In genomic region chr10:81415146-81415545, GRCm38 (mm10) we compare ENCODE assay signal across 11 mouse cellular contexts. TPM values are rescaled to one million over a fixed set of nuclear protein-coding genes. Genes with fewer than 3 reads are reported as not detected.
A peak's percentile ranks its signal among the peaks of the same experiment; 100 is the strongest.
DNase-seq lines count a peak whose midpoint lies in the region; ATAC-seq lines count a peak whose summit lies in the region.
"Had no signal": no experiment of that assay in that cellular context is flagged by ENCODE, and none has a peak within 500 bp of the region (broad histone marks: within the 10 kb centered on the region; RNA-seq: fewer than 3 reads in every experiment).

No protein-coding gene starts in this region.

- DNase-seq in midbrain, embryonic 10.5 days (ENCODE audit: low spot score), result no peak
- DNase-seq in midbrain, embryonic 14.5 days, result no peak
- no peak for DNase-seq in cerebellum, adult 8-10 months
- DNase-seq: cerebellum, adult 18-20 months; liver, embryonic 13.5 days; thymus, postnatal 14 days had no signal

- no peak overlapping the region for H3K27ac ChIP-seq in heart, embryonic 16.5 days (ENCODE audit: low read length)
- no peak overlapping the region for H3K27ac ChIP-seq in heart, embryonic 11.5 days (ENCODE audit: low read depth, low read length)
- H3K27ac ChIP-seq in midbrain, embryonic 10.5 days (replicated peaks), result peak overlapping the region; percentile 86
- H3K27ac ChIP-seq in midbrain, embryonic 14.5 days (replicated peaks; ENCODE audit: low read depth, low read length), result no peak overlapping the region
- peak overlapping the region; percentile 94; the same call in 1 of the 2 replicates for H3K27ac ChIP-seq in embryonic facial prominence, embryonic 13.5 days
- 0 out of 2 replicates have a peak overlapping the region, but pooled peaks have one; percentile 7 for H3K27ac ChIP-seq in stomach, embryonic 14.5 days (ENCODE audit: low read length)

- no peak overlapping the region for H3K4me2 ChIP-seq in heart, embryonic 16.5 days (ENCODE audit: low read depth, low read length)
- no peak overlapping the region for H3K4me2 ChIP-seq in heart, embryonic 11.5 days
- H3K4me2 ChIP-seq in midbrain, embryonic 14.5 days (ENCODE audit: low read length), result no peak overlapping the region
- no peak overlapping the region for H3K4me2 ChIP-seq in embryonic facial prominence, embryonic 13.5 days
- H3K4me2 ChIP-seq in stomach, embryonic 14.5 days (replicated peaks; ENCODE audit: low read depth, low read length), result no peak overlapping the region

- H3K27me3 ChIP-seq in heart, embryonic 16.5 days (ENCODE audit: control insufficient read depth, insufficient read depth, low read length), result no peaks in the 10 kb centered on the region
- H3K27me3 ChIP-seq in heart, embryonic 11.5 days (ENCODE audit: control insufficient read depth, insufficient read depth, low read length), result peaks cover 3% of the 10 kb centered on the region; the same call in 1 of the 2 replicates
- peaks cover 33% of the 10 kb centered on the region for H3K27me3 ChIP-seq in midbrain, embryonic 10.5 days (ENCODE audit: low read depth, poor library complexity, severe bottlenecking)
- no peaks in the 10 kb centered on the region for H3K27me3 ChIP-seq in midbrain, embryonic 14.5 days (ENCODE audit: control insufficient read depth, insufficient read depth, low read length)
- H3K27me3 ChIP-seq in embryonic facial prominence, embryonic 13.5 days, result no peaks in the 10 kb centered on the region
- H3K27me3 ChIP-seq in stomach, embryonic 14.5 days (ENCODE audit: control insufficient read depth, insufficient read depth, low read length), result no peaks in the 10 kb centered on the region

- no peaks in the 10 kb centered on the region for H3K9me3 ChIP-seq in heart, embryonic 16.5 days (replicated peaks; ENCODE audit: control insufficient read depth, low read length)
- no peaks in the 10 kb centered on the region for H3K9me3 ChIP-seq in heart, embryonic 11.5 days (replicated peaks; ENCODE audit: control insufficient read depth, low read length)
- H3K9me3 ChIP-seq in midbrain, embryonic 10.5 days (replicated peaks), result no peaks in the 10 kb centered on the region
- no peaks in the 10 kb centered on the region for H3K9me3 ChIP-seq in midbrain, embryonic 14.5 days (ENCODE audit: control insufficient read depth, low read length)
- H3K9me3 ChIP-seq in embryonic facial prominence, embryonic 13.5 days, result no peaks in the 10 kb centered on the region
- no peaks in the 10 kb centered on the region for H3K9me3 ChIP-seq in stomach, embryonic 14.5 days (ENCODE audit: control insufficient read depth, low read depth, low read length)
- H3K9me3 ChIP-seq: liver, embryonic 13.5 days had no signal

- H3K9ac ChIP-seq in heart, embryonic 16.5 days (ENCODE audit: low read length), result peak overlapping the region; percentile 17; the same call in 1 of the 2 replicates
- no peak overlapping the region; the same call in 1 of the 2 replicates for H3K9ac ChIP-seq in heart, embryonic 11.5 days (ENCODE audit: low read depth, low read length)
- no peak overlapping the region for H3K9ac ChIP-seq in midbrain, embryonic 14.5 days (replicated peaks; ENCODE audit: low read length)
- H3K9ac ChIP-seq in embryonic facial prominence, embryonic 13.5 days, result 0 out of 2 replicates have a peak overlapping the region, but pooled peaks have one; percentile 21
- H3K9ac ChIP-seq in stomach, embryonic 14.5 days (replicated peaks; ENCODE audit: low read depth, low read length), result no peak overlapping the region

- H3K4me3 ChIP-seq in heart, embryonic 16.5 days (ENCODE audit: low read length), result no peak overlapping the region
- H3K4me3 ChIP-seq in heart, embryonic 11.5 days (ENCODE audit: low read depth, low read length), result no peak overlapping the region
- H3K4me3 ChIP-seq in midbrain, embryonic 10.5 days, result no peak overlapping the region
- H3K4me3 ChIP-seq in midbrain, embryonic 14.5 days (replicated peaks; ENCODE audit: low read depth, low read length), result no peak overlapping the region
- H3K4me3 ChIP-seq in embryonic facial prominence, embryonic 13.5 days, result no peak overlapping the region
- no peak overlapping the region for H3K4me3 ChIP-seq in stomach, embryonic 14.5 days (ENCODE audit: low read depth, low read length)
- H3K4me3 ChIP-seq: liver, embryonic 13.5 days had no signal

- H3K36me3 ChIP-seq in heart, embryonic 16.5 days (ENCODE audit: control insufficient read depth, insufficient read depth), result peaks cover 4% of the 10 kb centered on the region
- H3K36me3 ChIP-seq in heart, embryonic 11.5 days (ENCODE audit: control insufficient read depth, insufficient read depth, low read length), result no peaks in the 10 kb centered on the region
- no peaks in the 10 kb centered on the region for H3K36me3 ChIP-seq in midbrain, embryonic 10.5 days
- 0 out of 2 replicates have a peak, but pooled peaks cover 2% of the 10 kb centered on the region for H3K36me3 ChIP-seq in midbrain, embryonic 14.5 days (ENCODE audit: control insufficient read depth, insufficient read depth, low read length)
- H3K36me3 ChIP-seq in embryonic facial prominence, embryonic 13.5 days, result peaks cover 48% of the 10 kb centered on the region
- peaks cover 4% of the 10 kb centered on the region; the same call in 1 of the 2 replicates for H3K36me3 ChIP-seq in stomach, embryonic 14.5 days (ENCODE audit: control insufficient read depth, insufficient read depth, low read length)
- H3K36me3 ChIP-seq: liver, embryonic 13.5 days had no signal

- ATAC-seq in heart, embryonic 16.5 days (replicated peaks; ENCODE audit: extremely low read depth, insufficient read depth, low FRiP score), result no peak
- ATAC-seq in heart, embryonic 11.5 days (replicated peaks; ENCODE audit: insufficient number of reproducible peaks, low FRiP score, low TSS enrichment), result no peak
- no peak for ATAC-seq in midbrain, embryonic 14.5 days (ENCODE audit: low FRiP score, low TSS enrichment)
- no peak for ATAC-seq in embryonic facial prominence, embryonic 13.5 days (ENCODE audit: insufficient number of reproducible peaks, insufficient read depth, low FRiP score, low TSS enrichment, low read depth)
- ATAC-seq in stomach, embryonic 14.5 days (ENCODE audit: insufficient number of reproducible peaks, insufficient read depth, low FRiP score, low read depth), result no peak
- ATAC-seq: midbrain, embryonic 16.5 days had no signal

- H3K4me1 ChIP-seq in heart, embryonic 16.5 days (ENCODE audit: control insufficient read depth, insufficient read depth, low read length), result peaks cover 88% of the 10 kb centered on the region
- H3K4me1 ChIP-seq in heart, embryonic 11.5 days (ENCODE audit: control insufficient read depth, insufficient read depth, low read length), result peaks cover 89% of the 10 kb centered on the region
- peaks cover 89% of the 10 kb centered on the region for H3K4me1 ChIP-seq in midbrain, embryonic 10.5 days
- peaks cover 28% of the 10 kb centered on the region for H3K4me1 ChIP-seq in midbrain, embryonic 14.5 days (ENCODE audit: control insufficient read depth, insufficient read depth, low read length)
- H3K4me1 ChIP-seq in embryonic facial prominence, embryonic 13.5 days, result peaks cover 90% of the 10 kb centered on the region
- peaks cover 75% of the 10 kb centered on the region for H3K4me1 ChIP-seq in stomach, embryonic 14.5 days (ENCODE audit: control insufficient read depth, insufficient read depth, low read length)

- WGBS in heart, embryonic 16.5 days, result 83% methylated on average over 5 of the region's 5 CpGs
- 74% methylated on average over 5 of the region's 5 CpGs for WGBS in heart, embryonic 11.5 days (ENCODE audit: insufficient replicate concordance)
- 84% methylated on average over 5 of the region's 5 CpGs for WGBS in midbrain, embryonic 10.5 days
- 85% methylated on average over 5 of the region's 5 CpGs for WGBS in midbrain, embryonic 14.5 days
- WGBS in embryonic facial prominence, embryonic 13.5 days, result 84% methylated on average over 5 of the region's 5 CpGs
- 86% methylated on average over 5 of the region's 5 CpGs for WGBS in stomach, embryonic 14.5 days

RNA-seq across cellular contexts. Expression of gene Smim24, which starts 22.3 kb away (rescaled TPM):
- polyA plus RNA-seq in heart, embryonic 16.5 days (2015; fragmentation: Nextera tagmentation; extraction: Ambion mirVana), result 5.0 and 9.2 TPM in 2 replicates
- polyA plus RNA-seq in heart, embryonic 11.5 days (2014; fragmentation: Nextera tagmentation; extraction: Ambion mirVana), result 4.2 and 5.8 TPM in 2 replicates
- 1.7 and 2.3 TPM in 2 replicates for polyA plus RNA-seq in midbrain, embryonic 10.5 days (2016; fragmentation: Nextera tagmentation; extraction: Ambion mirVana)
- 1.0 and 1.2 TPM in 2 replicates for polyA plus RNA-seq in midbrain, embryonic 14.5 days (2014; fragmentation: Nextera tagmentation; extraction: Ambion mirVana)
- polyA plus RNA-seq in embryonic facial prominence, embryonic 13.5 days (2015; fragmentation: Nextera tagmentation; extraction: Ambion mirVana), result 3.1 and 7.1 TPM in 2 replicates
- polyA plus RNA-seq in stomach, embryonic 14.5 days (2014; fragmentation: Nextera tagmentation; extraction: Ambion mirVana), result 17.7 and 21.5 TPM in 2 replicates

RNA-seq across cellular contexts. Expression of gene Gm48552, which starts 26.3 kb away (rescaled TPM):
- 0.55 and 0.83 TPM in 2 replicates for polyA plus RNA-seq in heart, embryonic 16.5 days (2015; fragmentation: Nextera tagmentation; extraction: Ambion mirVana)
- polyA plus RNA-seq in heart, embryonic 11.5 days (2014; fragmentation: Nextera tagmentation; extraction: Ambion mirVana), result 0.55 and 1.2 TPM in 2 replicates
- 1.7 and 2.9 TPM in 2 replicates for polyA plus RNA-seq in midbrain, embryonic 10.5 days (2016; fragmentation: Nextera tagmentation; extraction: Ambion mirVana)
- polyA plus RNA-seq in midbrain, embryonic 14.5 days (2014; fragmentation: Nextera tagmentation; extraction: Ambion mirVana), result 1.3 and 2.9 TPM in 2 replicates
- 1.2 and 1.5 TPM in 2 replicates for polyA plus RNA-seq in embryonic facial prominence, embryonic 13.5 days (2015; fragmentation: Nextera tagmentation; extraction: Ambion mirVana)
- polyA plus RNA-seq in stomach, embryonic 14.5 days (2014; fragmentation: Nextera tagmentation; extraction: Ambion mirVana), result 1.0 and 1.1 TPM in 2 replicates

RNA-seq across cellular contexts. Expression of gene Gm48551, which starts 30.9 kb away (rescaled TPM):
- polyA plus RNA-seq in heart, embryonic 16.5 days (2015; fragmentation: Nextera tagmentation; extraction: Ambion mirVana), result 2.1 and 2.6 TPM in 2 replicates
- 1.4 and 2.9 TPM in 2 replicates for polyA plus RNA-seq in heart, embryonic 11.5 days (2014; fragmentation: Nextera tagmentation; extraction: Ambion mirVana)
- 2.9 and 3.4 TPM in 2 replicates for polyA plus RNA-seq in midbrain, embryonic 10.5 days (2016; fragmentation: Nextera tagmentation; extraction: Ambion mirVana)
- 4.5 and 8.2 TPM in 2 replicates for polyA plus RNA-seq in midbrain, embryonic 14.5 days (2014; fragmentation: Nextera tagmentation; extraction: Ambion mirVana)
- polyA plus RNA-seq in embryonic facial prominence, embryonic 13.5 days (2015; fragmentation: Nextera tagmentation; extraction: Ambion mirVana), result 4.1 and 5.0 TPM in 2 replicates
- polyA plus RNA-seq in stomach, embryonic 14.5 days (2014; fragmentation: Nextera tagmentation; extraction: Ambion mirVana), result 3.1 and 4.1 TPM in 2 replicates

RNA-seq across cellular contexts. Expression of gene Dohh, which starts 30.9 kb away (rescaled TPM):
- 83.4 and 86.2 TPM in 2 replicates for polyA plus RNA-seq in heart, embryonic 16.5 days (2015; fragmentation: Nextera tagmentation; extraction: Ambion mirVana)
- polyA plus RNA-seq in heart, embryonic 11.5 days (2014; fragmentation: Nextera tagmentation; extraction: Ambion mirVana), result 47.5 and 61.4 TPM in 2 replicates
- 93.4 and 98.7 TPM in 2 replicates for polyA plus RNA-seq in midbrain, embryonic 10.5 days (2016; fragmentation: Nextera tagmentation; extraction: Ambion mirVana)
- polyA plus RNA-seq in midbrain, embryonic 14.5 days (2014; fragmentation: Nextera tagmentation; extraction: Ambion mirVana), result 59.5 and 79.6 TPM in 2 replicates
- polyA plus RNA-seq in embryonic facial prominence, embryonic 13.5 days (2015; fragmentation: Nextera tagmentation; extraction: Ambion mirVana), result 67.8 and 71.8 TPM in 2 replicates
- polyA plus RNA-seq in stomach, embryonic 14.5 days (2014; fragmentation: Nextera tagmentation; extraction: Ambion mirVana), result 44.8 and 48.5 TPM in 2 replicates

RNA-seq across cellular contexts. Expression of gene Fzr1, which starts 36.8 kb away (rescaled TPM):
- polyA plus RNA-seq in heart, embryonic 16.5 days (2015; fragmentation: Nextera tagmentation; extraction: Ambion mirVana), result 74.6 and 82.8 TPM in 2 replicates
- 66.1 and 70.0 TPM in 2 replicates for polyA plus RNA-seq in heart, embryonic 11.5 days (2014; fragmentation: Nextera tagmentation; extraction: Ambion mirVana)
- 138 and 146 TPM in 2 replicates for polyA plus RNA-seq in midbrain, embryonic 10.5 days (2016; fragmentation: Nextera tagmentation; extraction: Ambion mirVana)
- 122 and 146 TPM in 2 replicates for polyA plus RNA-seq in midbrain, embryonic 14.5 days (2014; fragmentation: Nextera tagmentation; extraction: Ambion mirVana)
- polyA plus RNA-seq in embryonic facial prominence, embryonic 13.5 days (2015; fragmentation: Nextera tagmentation; extraction: Ambion mirVana), result 102 and 119 TPM in 2 replicates
- polyA plus RNA-seq in stomach, embryonic 14.5 days (2014; fragmentation: Nextera tagmentation; extraction: Ambion mirVana), result 81.3 and 88.7 TPM in 2 replicates

Comparison
In these comparisons a context has a peak if more than half of its experiments do, and no peak if none do; other contexts are left out.
1. H3K27ac ChIP-seq: peak in midbrain, embryonic 10.5 days (single experiment), embryonic facial prominence, embryonic 13.5 days (single experiment) and stomach, embryonic 14.5 days (single experiment); none in heart, embryonic 16.5 days (single experiment), heart, embryonic 11.5 days (single experiment) and midbrain, embryonic 14.5 days (single experiment).
2. H3K9ac ChIP-seq: peak in heart, embryonic 16.5 days (single experiment) and embryonic facial prominence, embryonic 13.5 days (single experiment); none in heart, embryonic 11.5 days (single experiment), midbrain, embryonic 14.5 days (single experiment) and stomach, embryonic 14.5 days (single experiment).